Mouse (Mus musculus): ENCODE data around the gene Gpt2. TPM values are rescaled to one million over a fixed set of nuclear protein-coding genes. Genes with fewer than 3 reads are reported as not detected.

The Gpt2 gene
- total RNA-seq, 1 experiment from 2014 or later = 135 TPM

Other genes starting within 250 kb of the Gpt2 start
- gene Orc6, start 192.9 kb upstream of the Gpt2 start, total RNA-seq (2021) = 26.5 and 29.3 TPM in 2 replicates
- 83.8 and 84.2 TPM in 2 replicates for gene Vps35, start 192.8 kb upstream of the Gpt2 start, total RNA-seq (2021)
- 0.26 and 1.3 TPM in 2 replicates for gene Mylk3, start 106.2 kb upstream of the Gpt2 start, total RNA-seq (2021)
- gene 4921524J17Rik, start 59.7 kb upstream of the Gpt2 start, total RNA-seq (2021) = 35.9 and 38.1 TPM in 2 replicates
- gene Dnaja2, start 62.8 kb downstream of the Gpt2 start, total RNA-seq (2021) = 148 and 164 TPM in 2 replicates
- gene Neto2, start 208.3 kb downstream of the Gpt2 start, total RNA-seq (2021) = 6.7 and 7.7 TPM in 2 replicates